Mouse (Mus musculus) brain, embryonic 18.5 days (tissue): ENCODE results near the gene Tcn2.
A peak's percentile ranks its signal among the peaks of the same experiment; 100 is the strongest.

ENCODE experiments used
- DNase-seq: peaks from one replicate; pipeline ENCODE4 v3.0.0-alpha.2; 2012; ENCODE audit warnings: low read depth, low spot score

The Tcn2 gene

GRCm38 (mm10) chr11:3894406-3895281 is 37.3 kb downstream of the Tcn2 start, which contains the start of the genes 4921536K21Rik and Dusp18:
4921536K21Rik (minus strand) TSS chr11:3895098.
Dusp18 (plus strand) TSS chr11:3895240.
- DNase-seq: peak; percentile 91

GRCm38 (mm10) chr11:3893970-3894369 is 38.0 kb downstream of the Tcn2 start:
- DNase-seq: no peak

GRCm38 (mm10) chr11:3887331-3887730 is 44.6 kb downstream of the Tcn2 start:
- no peak for DNase-seq

GRCm38 (mm10) chr11:3883711-3884110 is 48.2 kb downstream of the Tcn2 start:
- no peak for DNase-seq

- DNase-seq: no peak
Observed at GRCm38 (mm10) chr11:3879836-3880235, 52.1 kb downstream of the Tcn2 start.

GRCm38 (mm10) chr11:3878660-3879059 is 53.3 kb downstream of the Tcn2 start:
- no peak for DNase-seq

GRCm38 (mm10) chr11:3876419-3876818 is 55.5 kb downstream of the Tcn2 start:
- DNase-seq: no peak
